Mouse (Mus musculus): ENCODE measurements around the gene Gfm1.

Gene Gfm1

DNA sequence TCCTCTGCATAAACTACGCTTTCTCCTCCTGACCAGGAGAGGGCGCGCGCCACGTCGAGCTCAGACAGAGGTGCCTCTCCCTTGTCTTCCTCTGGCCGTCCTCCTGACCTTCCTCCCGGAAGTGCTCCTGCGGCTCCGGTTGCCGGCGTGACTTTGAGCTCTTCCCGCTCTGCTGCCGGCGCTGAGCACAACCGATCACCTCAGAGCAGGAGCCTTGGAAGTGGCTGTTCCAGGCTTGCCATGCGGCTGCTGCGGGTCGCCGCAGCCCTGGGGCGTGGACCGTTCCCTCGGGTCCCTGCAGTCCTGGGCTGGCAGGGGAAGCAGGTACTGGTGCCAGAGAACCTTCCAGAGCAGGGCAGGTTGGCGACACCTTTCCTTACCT is at the start of gene Gfm1:
Gene Gfm1 (plus strand): TSS at position 98 of the 382 bp plus-strand sequence.
- ChIA-PET POLR2A (interaction anchor here in 2 of 4 experiments (0.6 to 1.7 kb wide), 15 partner anchors 9 to 1138 kb away, joined by 3 to 6 read pairs (median 3); partner anchors contain the start of genes Lxn (in 1 of the 2), Mfsd1 (in 1 of the 2) and Mlf1 (in 1 of the 2)), CTCF (interaction anchor here (0.6 to 2.7 kb wide), 29 partner anchors 8 to 1538 kb away, joined by 3 to 15 read pairs (median 4); partner anchors contain the start of genes Lxn (in 1 of the 4) and Rarres1 (in 1 of the 4))

DNA sequence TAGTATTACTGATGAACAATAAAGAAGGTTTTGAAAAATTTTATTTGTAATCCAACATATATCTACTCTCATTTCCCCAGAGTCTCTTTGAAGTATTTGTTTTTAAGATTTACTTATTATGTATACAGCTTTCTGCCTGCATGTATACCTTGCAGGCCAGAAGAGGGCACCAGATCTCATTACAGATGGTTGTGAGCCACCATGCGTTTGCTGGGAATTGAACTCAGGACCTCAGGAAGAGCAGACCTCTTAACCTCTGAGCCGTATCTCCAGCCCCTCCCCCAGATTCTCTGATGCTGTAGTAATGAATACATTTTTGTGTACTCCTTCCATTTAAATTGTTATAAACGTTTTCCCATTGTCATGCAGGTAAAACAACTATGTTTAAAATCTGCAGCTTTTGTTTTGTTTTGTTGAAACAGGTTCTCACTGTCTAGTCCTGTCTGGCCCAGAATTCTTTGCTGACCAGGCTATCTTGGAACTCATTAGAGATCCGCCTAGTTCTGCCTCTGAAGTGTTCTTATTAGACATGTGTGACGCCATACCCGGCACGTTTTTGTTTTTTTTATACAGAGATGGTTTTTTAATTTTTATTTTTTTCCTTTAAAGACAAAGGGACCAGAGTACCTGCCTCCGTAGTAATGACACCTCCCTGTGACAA is 428 bp upstream of the Gfm1 start:
- ChIA-PET POLR2A (interaction anchor here in 2 of 4 experiments (0.6 to 1.7 kb wide), 15 partner anchors 9 to 1137 kb away, joined by 3 to 6 read pairs (median 3); partner anchors contain the start of genes Lxn (in 1 of the 2), Mfsd1 (in 1 of the 2) and Mlf1 (in 1 of the 2)), CTCF (interaction anchor here (0.6 to 2.7 kb wide), 30 partner anchors 9 to 1913 kb away, joined by 3 to 15 read pairs (median 4); partner anchors contain the start of genes Lxn (in 1 of the 4) and Rarres1 (in 1 of the 4))

DNA sequence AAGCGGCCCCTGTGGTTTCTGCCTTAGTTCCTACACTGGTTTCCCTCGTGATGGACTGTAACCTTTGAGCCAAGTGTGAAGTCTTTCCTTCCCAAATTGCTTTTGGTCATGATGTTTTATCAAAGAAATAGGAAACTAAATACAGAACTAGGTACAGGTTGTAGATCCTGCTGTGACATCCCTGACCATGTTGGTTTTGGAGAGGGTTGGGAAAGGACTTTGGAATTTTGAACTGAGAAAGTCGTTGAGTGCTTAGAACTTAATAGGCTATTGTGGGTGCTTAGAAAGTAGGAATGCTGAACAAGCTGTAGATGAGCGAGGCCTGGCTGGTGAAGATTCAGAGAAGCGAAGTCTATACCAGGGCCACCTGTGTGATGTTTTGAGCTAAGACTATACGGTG is 4.1 kb downstream of the Gfm1 start:
- ChIA-PET CTCF (interaction anchor here in 2 of 4 experiments (0.5 to 2.8 kb wide), 5 partner anchors 13 to 310 kb away, joined by 3 to 7 read pairs (median 4); no protein-coding TSS in a partner anchor), POLR2A (interaction anchor here in 2 of 4 experiments (0.8 to 1.3 kb wide), 2 partner anchors 29 to 65 kb away, joined by 3 to 5 read pairs; partner anchors contain the start of gene Lxn (in 1 of the 2))

DNA sequence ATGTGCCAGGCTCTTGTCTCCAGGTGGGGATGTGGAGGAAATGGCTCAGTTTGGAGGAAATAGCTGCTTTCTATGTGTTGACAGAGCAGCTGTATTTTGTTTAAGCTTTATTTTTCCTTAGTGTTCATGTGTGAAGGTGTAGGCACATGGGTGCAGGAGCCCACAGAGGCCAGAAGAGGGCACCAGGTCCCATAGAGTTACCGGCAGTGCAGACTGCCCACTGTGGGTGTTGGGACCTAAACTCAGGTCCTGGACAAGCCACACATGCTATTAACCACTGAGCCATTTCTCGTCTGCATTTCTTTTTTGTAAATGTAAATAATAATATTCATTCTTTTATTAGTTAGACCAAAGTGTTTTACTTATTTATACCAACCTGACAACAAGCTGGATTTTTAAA is 17.2 kb downstream of the Gfm1 start:
- ChIA-PET POLR2A (interaction anchor here in 3 of 4 experiments (0.6 to 3.1 kb wide), 4 partner anchors 9 to 17 kb away, joined by 3 to 12 read pairs (median 6); partner anchors contain the start of gene Lxn (in 2 of the 3)), CTCF (interaction anchor here in 3 of 4 experiments (0.6 to 2.6 kb wide), 22 partner anchors 9 to 599 kb away, joined by 3 to 14 read pairs (median 4); partner anchors contain the start of genes Gfm1 (in 2 of the 3) and Lxn (in 2 of the 3))

DNA sequence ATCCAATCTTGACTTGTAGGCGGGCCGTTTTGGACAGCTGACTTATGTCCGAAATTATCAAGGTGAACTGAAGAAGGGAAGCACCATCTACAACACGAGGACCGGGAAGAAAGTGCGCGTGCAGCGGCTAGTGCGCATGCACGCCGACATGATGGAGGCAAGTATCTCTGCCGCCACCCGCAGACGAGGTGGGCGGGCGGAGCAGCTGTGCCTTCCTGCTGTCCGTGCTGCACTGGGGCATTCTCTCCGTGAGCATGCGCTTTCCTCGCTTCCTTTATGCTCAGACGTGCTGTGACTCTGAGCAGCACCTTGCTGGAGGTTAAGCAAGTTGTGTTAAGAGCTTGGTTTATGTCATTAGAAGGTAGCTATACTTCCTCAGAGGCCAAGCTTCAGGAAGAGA is 19.8 kb downstream of the Gfm1 start:
- POLR2A ChIA-PET: interaction anchor here in 3 of 4 experiments (0.6 to 3.1 kb wide), 9 partner anchors 10 to 134 kb away, joined by 3 to 14 read pairs (median 4); partner anchors contain the start of genes Lxn (in 3 of the 3) and Gfm1 (in 2 of the 3)
- CTCF ChIA-PET: interaction anchor here in 2 of 4 experiments (1.2 to 2.5 kb wide), 3 partner anchors 14 to 119 kb away, joined by 4 to 8 read pairs (median 4); partner anchors contain the start of gene Lxn (in 2 of the 2)

DNA sequence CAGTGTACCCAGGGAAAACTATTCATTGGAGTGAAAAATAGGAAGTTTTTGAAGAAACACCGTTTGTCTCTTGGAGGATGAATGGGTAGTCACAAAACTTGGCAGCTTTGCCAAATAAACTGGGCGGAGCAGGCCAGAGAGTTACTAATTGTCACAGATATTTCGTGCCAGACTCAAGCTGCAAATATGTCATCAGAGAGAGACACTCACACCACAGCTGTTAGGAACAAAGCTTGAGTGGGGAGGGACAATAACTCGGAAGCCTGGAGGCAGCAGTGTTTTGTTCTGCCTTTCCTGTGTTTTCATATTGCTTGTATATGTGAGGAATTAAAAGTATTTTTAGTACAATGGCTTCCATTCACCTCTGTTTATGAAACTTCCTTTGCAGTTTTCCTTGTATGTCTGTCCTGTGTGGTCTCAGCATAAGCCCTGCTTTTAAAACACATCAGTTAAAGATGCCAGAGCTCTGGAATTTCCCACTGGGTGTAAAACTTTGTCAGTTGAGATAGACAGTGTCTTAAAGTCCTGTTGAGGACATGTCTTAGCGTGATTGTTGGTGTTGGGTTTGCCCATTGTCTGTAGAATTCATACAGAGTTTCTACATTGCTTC is 20.8 kb downstream of the Gfm1 start:
- ChIA-PET CTCF (interaction anchor here in 1 of 4 experiments (1.7 to 2.5 kb wide), 2 partner anchors 21 to 117 kb away, joined by 5 to 8 read pairs; partner anchors contain the start of gene Gfm1), POLR2A (interaction anchor here in 3 of 4 experiments (1.3 to 2.3 kb wide), 4 partner anchors 9 to 21 kb away, joined by 3 to 14 read pairs (median 6); partner anchors contain the start of genes Lxn (in 3 of the 3) and Gfm1 (in 1 of the 3))

DNA sequence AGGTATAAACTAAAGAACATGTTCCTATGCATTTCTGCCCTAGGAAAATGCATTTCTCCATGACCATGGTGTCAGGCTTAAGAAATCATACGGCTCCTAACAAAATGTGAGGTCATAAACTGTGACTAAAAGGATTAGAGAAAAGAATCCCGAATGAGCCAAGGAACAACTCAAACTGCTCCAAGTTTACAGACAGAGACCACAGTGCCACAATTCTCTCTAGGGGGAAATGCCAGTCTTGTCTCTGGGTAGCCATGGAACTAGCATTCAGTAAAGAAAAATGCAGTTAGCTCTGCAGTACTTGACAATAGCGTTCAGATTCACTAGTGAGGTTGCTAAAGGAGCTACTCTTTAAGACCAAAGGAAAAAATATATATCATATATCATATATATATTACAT is 30.0 kb downstream of the Gfm1 start:
- ChIA-PET POLR2A (interaction anchor here in 1 of 4 experiments (2.2 kb wide), 1 partner anchor 10 kb away, joined by 6 read pairs; no protein-coding TSS in a partner anchor), CTCF (no interaction called here)

DNA sequence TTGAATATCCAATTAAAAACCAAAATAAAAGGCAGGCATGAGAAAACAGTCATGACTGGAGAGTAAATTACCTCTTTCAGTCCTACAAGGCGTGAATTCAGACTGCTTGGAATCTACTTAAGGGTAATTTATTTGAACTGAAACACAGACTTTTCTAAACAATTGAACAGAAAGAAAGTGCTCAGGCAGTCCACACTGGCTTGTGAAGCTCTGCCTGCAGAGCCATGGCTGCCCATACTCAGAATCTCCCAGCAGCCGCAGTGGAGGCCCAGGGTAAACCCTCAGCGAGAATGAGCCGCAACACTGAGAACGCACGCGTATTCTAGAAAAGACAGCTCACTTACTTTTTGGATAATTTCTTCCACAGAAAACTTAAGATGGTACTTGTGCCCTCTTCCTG is 32.1 kb downstream of the Gfm1 start:
- ChIA-PET POLR2A (no interaction called here), CTCF (interaction anchor here in 1 of 4 experiments (2.3 kb wide), 1 partner anchor 15 kb away, joined by 6 read pairs; no protein-coding TSS in a partner anchor)

DNA sequence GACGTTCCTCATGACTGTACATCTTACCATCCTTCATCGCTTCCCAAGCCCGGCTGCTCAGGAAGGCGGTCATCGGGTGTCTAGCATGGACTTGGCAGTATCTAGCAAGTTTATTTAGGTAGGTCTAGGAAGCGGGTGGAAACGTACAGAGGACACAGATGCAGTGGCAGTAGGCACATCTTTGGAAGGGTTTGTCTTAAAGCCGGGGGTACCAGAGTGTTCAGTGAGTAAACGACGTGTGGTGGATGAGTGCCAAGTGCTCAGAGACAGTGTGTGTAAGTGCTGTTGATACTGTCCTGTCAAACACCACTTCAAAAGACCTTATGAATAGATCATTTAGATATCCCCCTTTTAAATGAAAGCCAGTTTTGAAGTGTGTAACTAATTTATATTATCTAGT is 32.7 kb downstream of the Gfm1 start:
- CTCF ChIA-PET: interaction anchor here (0.6 to 2.5 kb wide), 6 partner anchors 15 to 106 kb away, joined by 3 to 15 read pairs (median 6); partner anchors contain the start of gene Gfm1 (in 1 of the 4)
- POLR2A ChIA-PET: interaction anchor here in 3 of 4 experiments (1.6 to 2.7 kb wide), 6 partner anchors 12 to 14 kb away, joined by 5 to 18 read pairs (median 13); no protein-coding TSS in a partner anchor

DNA sequence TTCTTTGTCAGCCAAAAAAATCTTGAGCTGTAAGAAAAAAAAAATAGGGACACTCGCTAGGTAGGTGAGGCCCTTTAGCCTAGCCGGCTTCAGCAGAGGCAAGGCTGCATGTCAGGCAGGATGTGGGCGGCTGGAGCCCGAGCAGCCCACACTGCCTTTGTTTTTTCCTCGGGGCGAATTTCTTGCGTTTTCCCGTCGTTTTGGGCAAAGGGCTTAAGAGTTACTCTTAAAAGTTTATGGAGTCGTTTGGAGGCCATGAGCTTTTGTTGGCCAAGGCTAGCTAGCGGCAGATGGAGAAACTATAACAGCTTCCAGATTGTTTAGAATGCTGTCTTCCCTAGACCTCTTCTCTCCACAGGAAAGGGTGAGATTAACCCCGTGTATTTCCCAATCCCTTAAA is 33.1 kb downstream of the Gfm1 start:
- ChIA-PET CTCF (interaction anchor here (0.6 to 2.5 kb wide), 11 partner anchors 13 to 105 kb away, joined by 3 to 15 read pairs (median 4); partner anchors contain the start of genes Gfm1 (in 1 of the 4) and Rarres1 (in 1 of the 4)), POLR2A (interaction anchor here in 3 of 4 experiments (0.6 to 2.7 kb wide), 16 partner anchors 9 to 1146 kb away, joined by 3 to 18 read pairs (median 5); no protein-coding TSS in a partner anchor)

DNA sequence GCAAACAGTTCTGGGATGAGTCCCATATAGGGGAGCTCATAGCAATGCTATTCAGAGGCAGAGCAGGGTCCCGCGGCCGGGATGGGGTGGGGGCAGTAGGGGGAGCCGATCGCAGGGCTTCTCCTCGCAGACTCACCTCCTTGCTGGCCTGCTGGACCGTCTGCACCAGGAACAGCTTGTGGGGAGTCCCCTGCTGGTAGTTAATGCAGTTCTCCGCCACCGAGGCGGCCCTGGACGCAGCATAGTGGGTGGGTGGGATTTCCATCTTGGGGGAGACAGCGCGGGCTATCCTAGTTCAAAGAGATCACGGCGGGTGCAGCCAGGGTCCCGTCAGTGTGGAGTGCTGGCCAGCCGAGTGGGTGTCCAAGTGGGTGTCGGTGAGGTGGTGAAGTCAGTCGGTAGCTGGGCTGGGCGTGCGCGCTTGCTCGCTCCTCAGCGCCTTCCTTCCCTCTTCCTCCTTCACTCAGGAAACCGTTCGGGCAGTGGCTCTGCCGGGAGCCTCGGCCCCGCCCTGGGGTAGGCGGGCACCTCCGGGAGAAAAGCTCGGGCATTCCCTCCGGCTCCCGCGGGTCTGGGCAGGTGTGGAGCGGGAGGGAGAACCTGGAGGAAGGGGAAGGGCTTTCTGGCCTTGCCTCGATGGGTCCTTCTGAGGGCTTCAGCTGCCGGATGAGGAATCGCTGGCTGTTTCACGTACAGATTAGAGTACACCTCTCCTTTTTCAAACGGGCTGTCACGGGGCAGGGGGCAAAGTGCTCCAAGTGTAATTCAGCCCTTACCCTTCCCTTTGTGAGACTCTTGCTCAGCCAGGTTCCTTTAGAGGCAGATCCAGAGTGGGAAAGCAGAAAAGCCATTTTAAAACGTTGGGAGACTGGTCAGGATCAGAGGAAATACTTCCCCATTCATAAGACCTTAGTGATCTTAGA is 33.8 kb downstream of the Gfm1 start, which contains the start of gene Lxn:
Gene Lxn (minus strand): TSS at position 477 of the 923 bp plus-strand sequence.
- POLR2A ChIA-PET: interaction anchor here in 3 of 4 experiments (0.6 to 2.7 kb wide), 30 partner anchors 9 to 1145 kb away, joined by 3 to 18 read pairs (median 5); partner anchors contain the start of genes Gfm1 (in 1 of the 3) and Mfsd1 (in 1 of the 3)

DNA sequence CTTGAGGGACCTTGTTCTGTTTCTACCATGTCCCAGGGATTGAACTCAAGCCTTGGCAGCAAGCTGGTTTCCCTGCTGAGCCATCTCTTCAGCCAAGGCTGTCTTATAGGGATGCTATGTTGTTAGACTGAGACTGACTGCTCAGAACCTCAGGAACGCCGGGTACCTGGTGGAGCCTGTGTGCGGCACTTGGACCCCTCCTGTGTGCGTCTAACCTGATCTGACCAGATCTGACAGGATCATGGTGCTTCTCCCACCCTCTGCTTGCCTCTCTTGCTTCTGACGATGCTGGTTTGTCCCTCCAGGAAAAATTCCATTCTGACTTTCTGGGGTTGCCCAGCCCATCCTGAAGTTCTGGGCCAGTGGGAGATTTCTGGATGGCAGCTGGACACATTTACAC is 36.7 kb downstream of the Gfm1 start:
- CTCF ChIA-PET: no interaction called here
- POLR2A ChIA-PET: interaction anchor here in 2 of 4 experiments (0.5 to 2.0 kb wide), 2 partner anchors 9 to 101 kb away, joined by 3 to 7 read pairs; no protein-coding TSS in a partner anchor

More for the DNA sequence above, 33.8 kb downstream of the Gfm1 start, which contains the start of gene Lxn:
- CTCF ChIA-PET: interaction anchor here in 3 of 4 experiments (0.5 to 2.5 kb wide), 11 partner anchors 14 to 105 kb away, joined by 3 to 15 read pairs (median 4); partner anchors contain the start of genes Gfm1 (in 1 of the 3) and Rarres1 (in 1 of the 3)

DNA sequence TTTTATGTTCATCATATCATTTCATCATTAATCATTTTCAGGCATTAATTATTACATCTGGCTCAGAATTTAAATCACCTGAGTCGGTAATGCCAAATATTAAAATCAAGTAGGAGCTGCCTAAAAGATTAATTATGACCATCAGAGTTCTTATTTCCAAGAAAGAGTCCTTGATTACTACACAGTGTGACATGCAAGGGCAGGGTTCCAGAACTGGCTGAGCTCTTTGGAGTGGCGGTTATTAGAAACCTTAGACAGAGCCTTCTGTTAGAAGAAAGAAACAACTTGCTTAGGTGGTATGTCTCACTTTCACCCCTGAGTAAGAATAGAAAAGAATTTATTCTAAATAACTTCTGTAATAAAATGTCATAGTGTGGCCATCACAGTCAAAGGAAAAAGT is 37.4 kb downstream of the Gfm1 start:
- CTCF ChIA-PET: no interaction called here
- POLR2A ChIA-PET: interaction anchor here in 1 of 4 experiments (1.4 to 2.0 kb wide), 2 partner anchors 8 to 11 kb away, joined by 3 to 7 read pairs; no protein-coding TSS in a partner anchor

DNA sequence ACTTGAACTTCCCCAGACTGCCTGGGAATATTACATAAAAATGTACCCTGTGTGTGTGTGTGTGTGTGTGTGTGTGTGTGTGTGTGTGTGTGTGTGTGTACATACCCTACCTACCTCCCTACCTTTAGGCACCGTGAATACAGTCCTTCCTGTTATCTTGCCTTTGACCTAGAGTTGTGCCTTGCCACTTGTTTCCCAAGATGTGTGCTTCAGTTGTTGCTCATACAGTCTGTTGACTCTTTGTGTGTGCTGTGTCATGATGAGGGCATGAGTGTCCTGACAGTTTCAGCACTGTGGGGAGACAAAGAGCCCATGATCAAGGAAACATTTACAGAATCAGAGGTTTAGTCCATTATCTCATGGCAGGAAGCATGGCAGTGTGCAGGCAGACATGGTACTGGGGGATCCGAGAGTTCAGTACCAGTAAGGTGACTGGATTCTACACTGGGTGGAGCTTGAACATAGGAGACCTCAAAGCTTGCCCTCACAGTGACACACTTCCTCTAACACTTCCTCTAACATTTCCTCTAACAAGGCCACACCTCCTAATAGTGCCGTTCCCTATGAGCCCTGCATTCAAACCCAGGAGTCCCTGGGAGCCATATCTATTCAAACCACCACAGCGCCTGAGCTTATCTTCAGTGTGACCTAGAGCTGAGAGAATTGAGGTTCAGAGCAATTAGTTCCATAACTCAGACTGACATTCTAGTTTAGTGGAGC is 41.7 kb downstream of the Gfm1 start:
- POLR2A ChIA-PET: no interaction called here
- CTCF ChIA-PET: no interaction called here

DNA sequence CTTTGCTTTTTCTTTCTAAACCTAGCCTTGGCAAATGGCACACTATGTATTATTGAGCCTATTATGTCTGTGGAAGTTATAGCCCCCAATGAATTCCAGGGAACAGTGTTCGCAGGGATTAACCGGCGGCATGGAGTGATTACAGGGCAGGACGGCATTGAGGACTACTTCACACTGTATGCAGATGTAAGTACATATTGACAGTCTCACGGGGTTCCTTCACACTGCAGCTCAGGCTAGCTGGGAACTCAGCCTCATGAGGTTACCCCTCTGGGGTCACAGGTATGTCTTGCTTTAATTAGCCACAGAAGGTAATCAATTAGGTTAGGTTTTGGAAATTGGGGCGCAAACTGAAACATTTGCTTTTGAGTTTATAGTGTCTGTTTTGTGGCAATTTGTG is 43.5 kb downstream of the Gfm1 start:
- ChIA-PET POLR2A (interaction anchor here in 2 of 4 experiments (0.7 to 4.2 kb wide), 4 partner anchors 9 to 409 kb away, joined by 3 to 16 read pairs (median 4); partner anchors contain the start of gene Lxn (in 2 of the 2)), CTCF (no interaction called here)

DNA sequence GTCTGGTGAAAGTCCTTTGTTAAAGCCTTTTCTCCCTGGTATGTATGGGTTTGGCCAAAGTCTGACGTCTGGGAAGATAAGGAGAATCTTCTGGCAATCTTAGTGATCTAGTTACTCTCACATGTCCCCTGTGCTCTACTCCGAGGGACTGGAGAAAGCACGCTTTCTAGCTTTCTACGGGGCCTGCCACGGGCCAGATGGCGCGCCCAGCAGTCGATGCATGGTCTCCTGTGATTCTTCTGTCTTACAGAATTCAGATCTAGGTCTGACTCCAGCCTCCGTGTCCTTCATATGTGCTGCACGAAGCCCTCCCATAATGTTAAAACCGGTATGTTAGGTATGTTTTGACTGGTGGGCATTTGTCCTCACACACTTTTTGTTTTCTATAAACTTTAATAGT is 49.9 kb downstream of the Gfm1 start:
- ChIA-PET CTCF (no interaction called here), POLR2A (interaction anchor here in 2 of 4 experiments (0.9 to 2.5 kb wide), 5 partner anchors 11 to 1013 kb away, joined by 3 to 11 read pairs (median 3); partner anchors contain the start of genes Lxn (in 2 of the 2) and Gfm1 (in 1 of the 2))
